Mouse (Mus musculus): Measurements from ENCODE around the gene Prelp. TPM values are rescaled to one million over a fixed set of nuclear protein-coding genes. Genes with fewer than 3 reads are reported as not detected.
A peak's percentile ranks its signal among the peaks of the same experiment; 100 is the strongest.

Prelp gene
- polyA plus RNA-seq, 1 experiment, result 4.3 TPM

GRCm38 (mm10) chr1:133910108-133910507, 11.1 kb downstream of the Prelp start:
- no peaks in the 10 kb centered on the region for H3K36me3 ChIP-seq (ENCODE audit: control insufficient read depth, insufficient read depth, low read length)
- TF ChIP-seq POLR2A (IDR thresholded peaks at IDR 0.05; ENCODE audit: control insufficient read depth, low read depth, low read length) (no peak), CTCF (IDR thresholded peaks at IDR 0.05; ENCODE audit: control insufficient read depth, insufficient read depth, insufficient replicate concordance, low read depth, low read length) (no peak)
- peaks cover 8% of the 10 kb centered on the region for H3K4me1 ChIP-seq (ENCODE audit: control insufficient read depth, insufficient read depth, low read length)
- H3K27ac ChIP-seq (ENCODE audit: control insufficient read depth, insufficient read depth, low read depth, low read length), result no peak overlapping the region
- H3K27me3 ChIP-seq (ENCODE audit: control insufficient read depth, insufficient read depth, low read length), result no peaks in the 10 kb centered on the region
- H3K4me3 ChIP-seq (ENCODE audit: control insufficient read depth, low read depth, low read length), result no peak overlapping the region

DNA sequence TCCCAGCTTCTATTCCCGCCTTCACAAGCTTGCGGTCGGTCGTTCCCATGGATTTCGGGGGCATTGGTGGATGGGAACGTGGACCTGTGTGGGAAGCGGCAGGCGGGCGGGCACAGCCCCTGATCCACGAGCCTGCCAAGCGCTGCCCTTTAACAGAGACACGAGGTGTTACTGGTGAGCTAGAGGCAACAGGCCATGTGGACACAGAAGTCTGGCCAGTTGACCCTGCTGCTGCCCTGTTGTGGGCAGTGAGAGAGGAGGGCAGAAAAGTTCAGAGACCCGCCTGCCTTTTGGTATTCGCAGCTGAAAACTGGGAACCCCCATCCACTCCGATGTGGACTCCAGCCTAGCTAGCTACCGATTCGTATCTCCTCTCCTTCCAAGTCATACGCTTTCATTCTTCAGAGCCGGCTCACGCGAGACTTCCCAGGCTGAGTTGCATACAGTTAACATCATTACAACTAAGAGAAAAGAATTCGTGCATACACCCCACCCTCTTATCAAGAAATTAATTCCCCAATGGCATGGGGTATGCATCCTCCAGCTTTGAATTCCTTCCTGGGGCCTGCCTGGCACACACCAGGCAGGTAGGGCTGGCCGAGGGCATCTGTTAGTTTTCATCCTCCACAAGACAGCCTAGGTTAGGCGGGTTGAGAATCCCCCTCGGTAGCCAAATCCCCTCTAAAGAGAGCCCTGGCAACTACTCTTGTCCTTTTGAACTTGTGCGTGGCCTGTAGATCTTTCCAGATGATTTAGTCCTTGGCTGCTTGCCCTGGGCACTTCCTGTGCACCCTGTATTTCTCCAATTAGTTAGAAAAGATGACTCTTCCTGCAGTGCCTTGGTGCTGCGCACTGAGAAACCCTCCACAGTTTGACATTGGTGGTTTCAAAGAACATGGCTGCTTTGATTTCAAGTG, 12.3 kb downstream of the Prelp start:
- H3K27me3 ChIP-seq (ENCODE audit: control insufficient read depth, insufficient read depth, low read length), result no peaks in the 10 kb centered on the region
- H3K27ac ChIP-seq (ENCODE audit: control insufficient read depth, insufficient read depth, low read depth, low read length), result peak overlapping the region; percentile 23
- H3K4me1 ChIP-seq (ENCODE audit: control insufficient read depth, insufficient read depth, low read length), result peaks cover 8% of the 10 kb centered on the region
- no peak for TF ChIP-seq CTCF (IDR thresholded peaks at IDR 0.05; ENCODE audit: control insufficient read depth, insufficient read depth, insufficient replicate concordance, low read depth, low read length)
- TF ChIP-seq POLR2A (IDR thresholded peaks at IDR 0.05; ENCODE audit: control insufficient read depth, low read depth, low read length), result no peak
- no peaks in the 10 kb centered on the region for H3K36me3 ChIP-seq (ENCODE audit: control insufficient read depth, insufficient read depth, low read length)
- H3K4me3 ChIP-seq (ENCODE audit: control insufficient read depth, low read depth, low read length), result peak overlapping the region; percentile 33

DNA sequence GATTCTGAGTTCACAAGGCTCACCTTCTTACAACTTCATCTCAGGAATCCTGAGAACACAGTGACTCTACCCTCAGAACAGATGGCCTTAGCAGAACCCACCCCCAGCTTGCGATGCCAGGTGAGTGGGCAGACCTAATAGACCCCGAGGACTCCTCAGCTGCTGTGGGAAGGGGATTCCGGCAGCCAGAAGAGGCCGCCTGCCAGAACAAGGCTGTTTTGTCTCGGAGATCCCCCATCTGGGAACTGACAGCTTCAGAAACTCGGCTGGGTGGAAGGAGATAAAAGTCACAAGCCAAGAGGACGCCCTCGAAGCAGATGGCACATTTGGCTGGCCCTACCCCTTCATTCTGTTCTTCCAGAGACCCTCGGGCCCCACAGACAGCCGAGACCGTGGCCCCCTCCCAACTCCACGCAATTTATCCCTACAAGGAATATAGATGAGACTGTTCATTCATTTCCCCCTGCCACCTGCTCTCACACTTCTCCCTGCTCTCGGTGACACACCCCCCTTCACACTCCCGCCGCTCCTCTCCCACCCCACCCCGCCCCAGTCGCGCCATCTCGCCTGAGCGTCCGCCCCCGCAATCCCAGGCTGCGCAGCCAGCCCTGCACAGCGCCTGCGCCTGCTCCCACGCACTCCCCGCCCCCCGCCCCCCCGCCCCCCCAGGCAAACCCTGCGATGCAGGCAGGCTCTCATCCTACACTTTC, 13.1 kb downstream of the Prelp start, which contains the start of gene Optc:
TSS of gene Optc (minus strand) at position 51 of the 710 bp plus-strand sequence.
- Histone ChIP-seq H3K4me3 (ENCODE audit: control insufficient read depth, low read depth, low read length) (peak within 1 kb of the TSS; percentile 33), H3K4me1 (ENCODE audit: control insufficient read depth, insufficient read depth, low read length) (peaks cover 8% of the 10 kb centered on the region), H3K27me3 (ENCODE audit: control insufficient read depth, insufficient read depth, low read length) (no peaks in the 10 kb centered on the region), H3K36me3 (ENCODE audit: control insufficient read depth, insufficient read depth, low read length) (no peaks in the 10 kb centered on the region), H3K27ac (ENCODE audit: control insufficient read depth, insufficient read depth, low read depth, low read length) (peak within 1 kb of the TSS; percentile 22)
- TF ChIP-seq CTCF (IDR thresholded peaks at IDR 0.05; ENCODE audit: control insufficient read depth, insufficient read depth, insufficient replicate concordance, low read depth, low read length) (no peak), POLR2A (IDR thresholded peaks at IDR 0.05; ENCODE audit: control insufficient read depth, low read depth, low read length) (no peak)

GRCm38 (mm10) chr1:133906420-133906819, 14.8 kb downstream of the Prelp start:
- no peaks in the 10 kb centered on the region for H3K36me3 ChIP-seq (ENCODE audit: control insufficient read depth, insufficient read depth, low read length)
- no peak overlapping the region for H3K27ac ChIP-seq (ENCODE audit: control insufficient read depth, insufficient read depth, low read depth, low read length)
- no peak overlapping the region for H3K4me3 ChIP-seq (ENCODE audit: control insufficient read depth, low read depth, low read length)
- peaks cover 8% of the 10 kb centered on the region for H3K4me1 ChIP-seq (ENCODE audit: control insufficient read depth, insufficient read depth, low read length)
- TF ChIP-seq POLR2A (IDR thresholded peaks at IDR 0.05; ENCODE audit: control insufficient read depth, low read depth, low read length) (no peak), CTCF (IDR thresholded peaks at IDR 0.05; ENCODE audit: control insufficient read depth, insufficient read depth, insufficient replicate concordance, low read depth, low read length) (no peak)
- H3K27me3 ChIP-seq (ENCODE audit: control insufficient read depth, insufficient read depth, low read length), result no peaks in the 10 kb centered on the region

- no peak overlapping the region for H3K27ac ChIP-seq (ENCODE audit: control insufficient read depth, insufficient read depth, low read depth, low read length)
- TF ChIP-seq POLR2A (IDR thresholded peaks at IDR 0.05; ENCODE audit: control insufficient read depth, low read depth, low read length) (no peak), CTCF (IDR thresholded peaks at IDR 0.05; ENCODE audit: control insufficient read depth, insufficient read depth, insufficient replicate concordance, low read depth, low read length) (no peak)
- H3K4me3 ChIP-seq (ENCODE audit: control insufficient read depth, low read depth, low read length), result no peak overlapping the region
- H3K36me3 ChIP-seq (ENCODE audit: control insufficient read depth, insufficient read depth, low read length), result no peaks in the 10 kb centered on the region
- no peaks in the 10 kb centered on the region for H3K4me1 ChIP-seq (ENCODE audit: control insufficient read depth, insufficient read depth, low read length)
- H3K27me3 ChIP-seq (ENCODE audit: control insufficient read depth, insufficient read depth, low read length), result no peaks in the 10 kb centered on the region
Observed at GRCm38 (mm10) chr1:133900825-133901224, 20.4 kb downstream of the Prelp start.

DNA sequence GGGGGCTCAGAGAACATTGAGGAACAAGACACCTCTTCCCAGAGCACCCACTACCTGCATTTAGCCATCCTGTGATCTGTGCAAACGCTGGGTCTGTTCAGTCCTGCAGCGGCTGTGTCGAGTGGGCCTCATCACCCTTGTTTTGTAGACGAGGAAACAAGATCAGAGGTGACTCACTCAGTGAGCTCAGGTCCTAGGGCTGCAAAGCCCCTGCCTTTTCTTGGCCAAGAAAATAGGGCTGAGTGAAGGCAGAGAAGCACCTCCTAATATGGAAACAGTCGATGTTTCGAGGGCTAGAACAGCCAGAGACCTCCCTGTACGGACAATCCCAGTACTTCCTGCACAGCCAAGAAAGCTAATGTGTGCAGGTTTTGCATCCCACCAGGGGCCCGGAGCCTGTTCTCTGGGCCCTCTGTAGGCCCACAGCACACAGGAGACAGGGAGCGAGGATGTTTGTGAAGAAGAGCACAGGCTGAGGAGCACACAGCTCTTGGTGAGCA, 22.1 kb downstream of the Prelp start:
- Histone ChIP-seq H3K4me3 (ENCODE audit: control insufficient read depth, low read depth, low read length) (no peak overlapping the region), H3K36me3 (ENCODE audit: control insufficient read depth, insufficient read depth, low read length) (no peaks in the 10 kb centered on the region), H3K27ac (ENCODE audit: control insufficient read depth, insufficient read depth, low read depth, low read length) (peak overlapping the region; percentile 37), H3K27me3 (ENCODE audit: control insufficient read depth, insufficient read depth, low read length) (no peaks in the 10 kb centered on the region), H3K4me1 (ENCODE audit: control insufficient read depth, insufficient read depth, low read length) (no peaks in the 10 kb centered on the region)
- TF ChIP-seq POLR2A (IDR thresholded peaks at IDR 0.05; ENCODE audit: control insufficient read depth, low read depth, low read length) (no peak), CTCF (IDR thresholded peaks at IDR 0.05; ENCODE audit: control insufficient read depth, insufficient read depth, insufficient replicate concordance, low read depth, low read length) (no peak)

GRCm38 (mm10) chr1:133897293-133897692, 23.9 kb downstream of the Prelp start:
- Histone ChIP-seq H3K27ac (ENCODE audit: control insufficient read depth, insufficient read depth, low read depth, low read length) (no peak overlapping the region), H3K4me1 (ENCODE audit: control insufficient read depth, insufficient read depth, low read length) (no peaks in the 10 kb centered on the region), H3K36me3 (ENCODE audit: control insufficient read depth, insufficient read depth, low read length) (no peaks in the 10 kb centered on the region), H3K4me3 (ENCODE audit: control insufficient read depth, low read depth, low read length) (no peak overlapping the region), H3K27me3 (ENCODE audit: control insufficient read depth, insufficient read depth, low read length) (no peaks in the 10 kb centered on the region)
- TF ChIP-seq POLR2A (IDR thresholded peaks at IDR 0.05; ENCODE audit: control insufficient read depth, low read depth, low read length), result no peak
- no peak for TF ChIP-seq CTCF (IDR thresholded peaks at IDR 0.05; ENCODE audit: control insufficient read depth, insufficient read depth, insufficient replicate concordance, low read depth, low read length)

Measured in testis, adult 2 months (tissue).